Mouse (Mus musculus) G1E (cell line): ENCODE measurements at regions not wholly inside any gene's neighbourhood (a gene's known extent, or its start where the extent isn't known, plus 50 kb on each side); places are given as distances from the start of the nearest gene placed in this dataset.

Experiments
- CTCF ChIP-seq: IDR thresholded peaks from 2 replicates; pipeline ENCODE4 v1.5.1; 2012; ENCODE audit warnings: low read depth, low read length, inconsistent platforms, mixed read lengths
- GATA1 ChIP-seq: IDR thresholded peaks from 2 replicates; pipeline ENCODE4 v1.6.1; 2012; ENCODE audit warnings: borderline replicate concordance, low read length, inconsistent platforms, mixed read lengths
- GATA2 ChIP-seq: IDR thresholded peaks from 2 replicates; pipeline ENCODE4 v1.6.1; 2012; ENCODE audit warnings: low read depth, low read length, inconsistent platforms, borderline replicate concordance
- POLR2AphosphoS5 ChIP-seq: IDR thresholded peaks from 2 replicates; pipeline ENCODE4 v1.6.1; 2012; ENCODE audit warnings: low read depth, low read length, inconsistent platforms; ENCODE audit not compliant: insufficient replicate concordance
- TAL1 ChIP-seq: conservative IDR thresholded peaks from 2 replicates; pipeline ENCODE4 v1.6.1; 2012; ENCODE audit warnings: low read depth, low read length, inconsistent platforms, mixed read lengths

DNA sequence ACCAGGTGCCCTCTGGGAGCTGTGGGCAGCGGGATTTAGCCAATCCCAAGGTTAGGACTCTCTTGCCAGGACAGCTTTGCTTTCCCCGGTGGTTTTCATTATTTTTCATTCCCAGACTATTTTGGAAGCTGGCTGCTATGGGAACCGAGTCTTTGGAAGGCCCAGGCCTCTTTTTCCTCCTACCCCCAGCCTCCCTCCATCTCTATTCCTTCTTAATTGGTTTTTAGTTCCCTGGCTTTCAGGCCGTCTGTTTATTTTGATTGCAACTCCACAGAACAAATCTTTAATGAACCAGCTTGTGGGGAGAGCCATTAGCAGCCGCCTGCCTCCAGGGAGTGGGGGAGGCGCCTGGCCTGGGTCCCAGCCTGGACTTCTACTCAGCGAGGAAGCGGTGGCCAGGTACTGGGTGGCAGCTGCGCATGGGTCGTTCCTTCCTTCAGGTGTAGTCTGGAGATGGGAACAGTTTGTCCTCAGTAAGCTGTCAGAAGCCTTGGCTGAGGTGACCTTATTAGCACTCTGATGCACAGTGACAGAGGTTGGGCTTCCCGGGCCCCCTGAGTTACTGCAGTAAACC is 91.0 kb upstream of the Haao start:
- TF ChIP-seq CTCF (no peak), POLR2AphosphoS5 (no peak), TAL1 (no peak), GATA1 (no peak), GATA2 (no peak)
